ENCODE assay signal across 21 mouse cellular contexts in the genomic region with DNA sequence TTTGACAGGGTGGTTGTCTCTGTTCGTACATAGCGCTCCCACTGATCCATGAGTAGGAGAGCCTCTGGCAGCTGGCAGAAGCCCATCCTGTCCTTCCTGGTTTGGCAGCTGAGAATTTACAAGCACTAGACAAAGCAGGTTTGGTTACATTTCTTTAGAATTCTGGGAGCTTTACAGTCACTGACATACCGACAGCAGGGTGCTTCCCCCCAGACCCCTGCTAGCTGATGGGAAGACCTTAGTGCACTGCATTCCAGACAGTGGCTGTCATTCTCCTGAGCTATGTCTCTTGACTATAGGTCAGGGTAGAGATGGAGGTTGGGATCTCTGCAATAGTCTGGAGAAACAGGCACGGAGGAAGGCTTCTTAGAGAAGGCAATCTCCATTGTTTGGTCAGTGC.
DNase-seq lines count a peak whose midpoint lies in the region; ATAC-seq lines count a peak whose summit lies in the region.
"Had no signal": no experiment of that assay in that cellular context is flagged by ENCODE, and none has a peak within 500 bp of the region (broad histone marks: within the 10 kb centered on the region; RNA-seq: fewer than 3 reads in every experiment).

No protein-coding gene starts in this region.

- H3K4me1 ChIP-seq in hindbrain, embryonic 14.5 days (replicated peaks; ENCODE audit: control insufficient read depth, insufficient read depth, low read length) = no peaks in the 10 kb centered on the region
- H3K4me1 ChIP-seq in hindbrain, embryonic 12.5 days = no peaks in the 10 kb centered on the region
- H3K4me1 ChIP-seq: embryonic facial prominence, embryonic 13.5 days; heart, embryonic 12.5 days had no signal

- no peak overlapping the region for H3K4me3 ChIP-seq in hindbrain, embryonic 14.5 days (replicated peaks; ENCODE audit: low read length)
- H3K4me3 ChIP-seq in hindbrain, embryonic 12.5 days = no peak overlapping the region
- H3K4me3 ChIP-seq: embryonic facial prominence, embryonic 13.5 days; forebrain, embryonic 13.5 days; heart, embryonic 12.5 days; hindbrain, embryonic 10.5 days had no signal

- ATAC-seq in hindbrain, embryonic 14.5 days (ENCODE audit: low FRiP score) = 0 out of 2 replicates have a peak, but pooled peaks have one; percentile 21
- no peak for ATAC-seq in hindbrain, embryonic 12.5 days (ENCODE audit: low FRiP score)
- ATAC-seq: activated CD4-positive, CD25-positive, alpha-beta regulatory T cell, adult 4 months; forebrain, embryonic 13.5 days; forebrain, postnatal 0 days; hindbrain, embryonic 16.5 days had no signal

- no peaks in the 10 kb centered on the region for H3K27me3 ChIP-seq in hindbrain, embryonic 14.5 days (ENCODE audit: control insufficient read depth, insufficient read depth, low read length)
- no peaks in the 10 kb centered on the region for H3K27me3 ChIP-seq in hindbrain, embryonic 12.5 days
- H3K27me3 ChIP-seq: CH12.LX; embryonic facial prominence, embryonic 13.5 days; forebrain, embryonic 13.5 days; heart, embryonic 12.5 days had no signal

- H3K4me2 ChIP-seq in hindbrain, embryonic 14.5 days (replicated peaks) = no peak overlapping the region
- no peak overlapping the region for H3K4me2 ChIP-seq in hindbrain, embryonic 12.5 days (replicated peaks)
- H3K4me2 ChIP-seq: embryonic facial prominence, embryonic 13.5 days; forebrain, embryonic 13.5 days; heart, embryonic 12.5 days had no signal

- no peak overlapping the region for H3K9ac ChIP-seq in hindbrain, embryonic 14.5 days
- H3K9ac ChIP-seq in hindbrain, embryonic 12.5 days = no peak overlapping the region
- H3K9ac ChIP-seq: embryonic facial prominence, embryonic 13.5 days; forebrain, embryonic 13.5 days; forebrain, postnatal 0 days; heart, embryonic 12.5 days had no signal

- DNase-seq in hindbrain, embryonic 14.5 days (ENCODE audit: low spot score) = no peak
- DNase-seq in R1 (ENCODE audit: low read depth, low spot score) = peak; percentile 65
- DNase-seq in forelimb bud, embryonic 11.5 days (ENCODE audit: low read depth, low spot score) = peak; percentile 3
- DNase-seq in gastrocnemius, adult 18-20 months (ENCODE audit: low spot score) = no peak
- DNase-seq in gastrocnemius, postnatal 14 days = no peak
- no peak for DNase-seq in kidney, postnatal 4 days
- DNase-seq: adrenal gland, postnatal 14 days; cerebellum, adult 11-12 months; cerebellum, adult 9-10 months; cerebellum, postnatal 25 days; forebrain, postnatal 0 days; gastrocnemius, postnatal 25 days; kidney, adult 11 months had no signal

- WGBS in hindbrain, embryonic 14.5 days = 56% methylated on average over 4 of the region's 4 CpGs
- WGBS in hindbrain, embryonic 12.5 days = 63% methylated on average over 4 of the region's 4 CpGs

- intact Hi-C loops in gastrocnemius, postnatal 14 days (cut with DNase I; ENCODE audit: low total_unique reads) = no loop called here

- no peaks in the 10 kb centered on the region for H3K9me3 ChIP-seq in hindbrain, embryonic 14.5 days (ENCODE audit: control insufficient read depth, low read length)
- no peaks in the 10 kb centered on the region for H3K9me3 ChIP-seq in hindbrain, embryonic 12.5 days (replicated peaks)
- H3K9me3 ChIP-seq: embryonic facial prominence, embryonic 13.5 days; forebrain, embryonic 13.5 days; heart, embryonic 12.5 days; hindbrain, embryonic 10.5 days had no signal

- H3K36me3 ChIP-seq in hindbrain, embryonic 14.5 days (replicated peaks; ENCODE audit: control insufficient read depth, insufficient read depth) = no peaks in the 10 kb centered on the region
- no peaks in the 10 kb centered on the region for H3K36me3 ChIP-seq in hindbrain, embryonic 12.5 days
- H3K36me3 ChIP-seq: embryonic facial prominence, embryonic 13.5 days; heart, embryonic 12.5 days; hindbrain, embryonic 10.5 days had no signal

- no peak overlapping the region for H3K27ac ChIP-seq in hindbrain, embryonic 14.5 days
- H3K27ac ChIP-seq in hindbrain, embryonic 12.5 days = no peak overlapping the region
- H3K27ac ChIP-seq: embryonic facial prominence, embryonic 13.5 days; forebrain, embryonic 13.5 days; hindbrain, embryonic 10.5 days had no signal

Comparison
In these comparisons a context has a peak if more than half of its experiments do, and no peak if none do; other contexts are left out.
1. DNase-seq: peak in R1 (single experiment) and forelimb bud, embryonic 11.5 days (single experiment); none in hindbrain, embryonic 14.5 days (single experiment), gastrocnemius, adult 18-20 months (single experiment), gastrocnemius, postnatal 14 days (single experiment) and kidney, postnatal 4 days (0 of 2).